ENCODE assay signal across 7 mouse cellular contexts in genomic region chr9:7872775-7873439, GRCm38 (mm10). TPM values are rescaled to one million over a fixed set of nuclear protein-coding genes. Genes with fewer than 3 reads are reported as not detected.
DNase-seq lines count a peak whose midpoint lies in the region; ATAC-seq and TF ChIP-seq lines count a peak whose summit lies in the region.

Birc3 (minus strand) TSS chr9:7873186.

- no peaks in the 10 kb centered on the region for H3K36me3 ChIP-seq in hindbrain, embryonic 15.5 days

- CTCF ChIA-PET in Patski (lab: Charles Lee), result no interaction called here

- peak within 1 kb of the TSS; percentile 96 for H3K27ac ChIP-seq in gastrocnemius, adult 2 months
- H3K27ac ChIP-seq in hindbrain, embryonic 15.5 days (replicated peaks), result no peak within 1 kb of the TSS

- peaks cover 6% of the 10 kb centered on the region; the same call in 1 of the 2 replicates for H3K4me1 ChIP-seq in hindbrain, embryonic 15.5 days (replicated peaks)

- peak; percentile 91 for ATAC-seq in Patski
- ATAC-seq in hindbrain, embryonic 15.5 days (ENCODE audit: low FRiP score, low read depth), result peak; percentile 85

- WGBS in hindbrain, embryonic 15.5 days, result 9% methylated on average over 26 of the region's 26 CpGs

- H3K9ac ChIP-seq in hindbrain, embryonic 15.5 days, result peak within 1 kb of the TSS; percentile 45; the same call in 1 of the 2 replicates

- POLR2A ChIA-PET in Patski (lab: Charles Lee), result interaction anchor here (0.9 to 1.9 kb wide), 2 partner anchors 9 to 36 kb away, joined by 3 to 5 read pairs; partner anchors contain the start of gene Birc2

- peak within 1 kb of the TSS; percentile 93 for H3K4me3 ChIP-seq in gastrocnemius, adult 2 months
- peak within 1 kb of the TSS; percentile 49 for H3K4me3 ChIP-seq in hindbrain, embryonic 15.5 days

- H3K9me3 ChIP-seq in hindbrain, embryonic 15.5 days, result no peaks in the 10 kb centered on the region

- intact Hi-C loops in gastrocnemius, adult 2 months (cut with DNase I), result loop anchor here (2.0 kb wide), 1 partner anchor 36 kb away; the partner anchor contains the start of gene Birc2
- intact Hi-C loops in left cerebral cortex, postnatal 36 days (cut with DNase I), result no loop called here

- H3K27me3 ChIP-seq in Patski, result no peaks in the 10 kb centered on the region
- no peaks in the 10 kb centered on the region for H3K27me3 ChIP-seq in hindbrain, embryonic 15.5 days

- DNase-seq in Patski (ENCODE audit: low read depth, low spot score), result peak; percentile 69
- peak; percentile 13 for DNase-seq in cerebellum, postnatal 10 days
- DNase-seq in gastrocnemius, adult 2 months, result peak; percentile 78
- peak; percentile 17 to 28 for DNase-seq in left cerebral cortex, postnatal 36 days (ENCODE audit: low spot score in 2 of 2)
- peak; percentile 43 for DNase-seq in mesoderm, embryonic 11.5 days (ENCODE audit: low read depth, low spot score)
- peak; percentile 82 for DNase-seq in spleen, adult 12 weeks (ENCODE audit: low spot score)

- peak within 1 kb of the TSS; percentile 97 for H3K4me2 ChIP-seq in hindbrain, embryonic 15.5 days

- in situ Hi-C loops in Patski (cut with MboI; ENCODE audit: low pct_unique_long_range_greater_than_20kb), result no loop called here

- TF ChIP-seq CTCF in Patski (IDR thresholded peaks at IDR 0.05), result no peak
- no peak for TF ChIP-seq CTCF in gastrocnemius, adult 2 months (IDR thresholded peaks at IDR 0.05)

RNA-seq across cellular contexts. Expression of gene Birc3, which starts in this region (rescaled TPM):
- 12.9 TPM for polyA plus RNA-seq in Patski (2021)
- total RNA-seq in gastrocnemius, adult 2 months (2021), result 1 to 10 TPM; 6.0 to 8.8 TPM
- polyA plus RNA-seq in hindbrain, embryonic 15.5 days (2015; fragmentation: Nextera tagmentation; extraction: Ambion mirVana), result 2.2 and 2.4 TPM in 2 replicates
- total RNA-seq in left cerebral cortex, postnatal 36 days (2021), result 1 to 10 TPM; 2.4 to 2.6 TPM

Comparison
In these comparisons a context has a peak if more than half of its experiments do, and no peak if none do; other contexts are left out.
1. DNase-seq: peak in every context shown above with its lines; median percentile 82 in spleen, adult 12 weeks; 78 in gastrocnemius, adult 2 months; 69 in Patski; 43 in mesoderm, embryonic 11.5 days; 22 in left cerebral cortex, postnatal 36 days; 13 in cerebellum, postnatal 10 days.